Mouse (Mus musculus): ENCODE data around the gene Hbp1. TPM values are rescaled to one million over a fixed set of nuclear protein-coding genes. Genes with fewer than 3 reads are reported as not detected.
A peak's percentile ranks its signal among the peaks of the same experiment; 100 is the strongest.

Gene Hbp1
- polyA plus RNA-seq, 1 experiment from 2014 or later: 63.3 TPM

DNA sequence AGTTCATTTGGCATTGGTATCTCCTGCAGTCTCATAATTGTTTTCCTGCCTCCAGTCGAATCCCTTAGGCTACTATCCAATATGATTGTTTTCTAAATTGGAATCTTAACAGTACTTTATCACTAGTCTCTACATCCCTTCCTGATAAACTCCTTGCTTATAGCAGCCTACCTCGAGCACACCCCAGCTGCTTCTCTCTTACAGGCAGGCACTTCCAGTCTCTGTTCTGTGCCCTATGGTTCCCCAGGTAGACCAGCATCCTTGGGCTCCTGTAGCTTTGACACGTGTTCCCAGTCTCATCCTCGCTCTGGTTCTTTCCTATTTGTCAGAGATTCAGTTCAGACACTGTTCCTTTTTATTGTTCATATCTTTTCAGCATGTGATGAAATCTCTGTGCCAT lies 66.0 kb downstream of the Hbp1 start:
- H3K4me1 ChIP-seq (replicated peaks; ENCODE audit: control insufficient read depth, insufficient read depth, low read length): no peaks in the 10 kb centered on the region
- no peaks in the 10 kb centered on the region for H3K27me3 ChIP-seq (replicated peaks; ENCODE audit: control insufficient read depth, insufficient read depth, low read length)
- H3K4me2 ChIP-seq (replicated peaks; ENCODE audit: low read depth): no peak overlapping the region
- ATAC-seq: no peak
- WGBS: 72% methylated on average over 4 of the region's 4 CpGs
- H3K4me3 ChIP-seq (ENCODE audit: low read depth, low read length): no peak overlapping the region
- H3K36me3 ChIP-seq (ENCODE audit: control insufficient read depth, insufficient read depth): no peaks in the 10 kb centered on the region; the same call in 1 of the 2 replicates
- no peaks in the 10 kb centered on the region for H3K9me3 ChIP-seq (ENCODE audit: control insufficient read depth)
- H3K9ac ChIP-seq (ENCODE audit: low read depth, low read length): no peak overlapping the region
- no peak overlapping the region for H3K27ac ChIP-seq (ENCODE audit: low read depth, low read length)
- TF ChIP-seq CTCF (IDR thresholded peaks at IDR 0.05; ENCODE audit: low read depth): no peak

DNA sequence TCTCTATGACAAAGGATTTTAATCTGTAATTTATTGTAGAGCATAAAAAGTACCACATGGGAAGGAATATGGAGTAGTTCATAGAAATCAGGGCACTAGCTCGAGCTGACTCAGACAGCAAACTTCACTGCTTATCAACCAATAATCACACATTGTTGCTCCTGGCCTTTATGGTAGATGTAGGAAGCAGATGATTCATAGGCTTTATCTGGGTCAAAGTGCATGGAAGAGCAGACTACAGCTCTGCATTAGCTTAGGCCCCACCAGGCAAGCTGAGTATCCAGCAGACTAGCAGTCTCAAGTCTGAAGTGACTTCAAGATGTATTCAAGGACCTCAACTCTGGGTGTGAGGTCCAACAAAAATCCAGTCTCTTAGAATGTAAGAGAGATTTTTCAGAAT lies 67.6 kb downstream of the Hbp1 start:
- no peak for TF ChIP-seq CTCF (IDR thresholded peaks at IDR 0.05; ENCODE audit: low read depth)
- ATAC-seq: peak; percentile 99

DNA sequence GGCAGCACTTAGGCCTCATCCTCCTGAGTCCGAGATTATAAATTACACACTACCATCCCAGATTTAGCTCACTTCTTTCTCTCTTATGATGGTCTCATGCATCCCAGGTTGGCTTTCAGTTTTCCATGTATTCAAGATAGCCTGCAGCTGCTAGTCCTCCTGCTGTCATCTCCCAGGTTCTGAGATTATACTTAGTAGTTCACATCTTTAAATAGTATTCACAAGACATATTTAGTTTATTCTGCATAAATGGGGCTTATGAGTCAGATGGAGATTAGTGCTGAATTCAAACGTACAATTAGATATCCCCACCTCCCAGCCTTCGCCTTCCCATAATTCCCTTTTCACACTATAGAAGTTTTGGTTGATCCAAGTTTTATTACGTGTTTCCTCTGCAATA lies 73.6 kb downstream of the Hbp1 start:
- Histone ChIP-seq H3K9me3 (ENCODE audit: control insufficient read depth) (no peaks in the 10 kb centered on the region), H3K36me3 (ENCODE audit: control insufficient read depth, insufficient read depth) (no peaks in the 10 kb centered on the region), H3K27ac (ENCODE audit: low read depth, low read length) (no peak overlapping the region), H3K4me2 (replicated peaks; ENCODE audit: low read depth) (no peak overlapping the region), H3K9ac (ENCODE audit: low read depth, low read length) (no peak overlapping the region), H3K4me3 (ENCODE audit: low read depth, low read length) (no peak overlapping the region), H3K4me1 (replicated peaks; ENCODE audit: control insufficient read depth, insufficient read depth, low read length) (no peaks in the 10 kb centered on the region), H3K27me3 (replicated peaks; ENCODE audit: control insufficient read depth, insufficient read depth, low read length) (no peaks in the 10 kb centered on the region)
- ATAC-seq: no peak
- WGBS: 87% methylated on average over 4 of the region's 4 CpGs
- TF ChIP-seq CTCF (IDR thresholded peaks at IDR 0.05; ENCODE audit: low read depth): no peak

More for the DNA sequence above, 67.6 kb downstream of the Hbp1 start:
- Histone ChIP-seq H3K4me1 (replicated peaks; ENCODE audit: control insufficient read depth, insufficient read depth, low read length) (no peaks in the 10 kb centered on the region), H3K27me3 (replicated peaks; ENCODE audit: control insufficient read depth, insufficient read depth, low read length) (no peaks in the 10 kb centered on the region), H3K4me2 (replicated peaks; ENCODE audit: low read depth) (no peak overlapping the region), H3K9me3 (ENCODE audit: control insufficient read depth) (no peaks in the 10 kb centered on the region), H3K9ac (ENCODE audit: low read depth, low read length) (no peak overlapping the region), H3K27ac (ENCODE audit: low read depth, low read length) (peak overlapping the region; percentile 47), H3K36me3 (ENCODE audit: control insufficient read depth, insufficient read depth) (no peaks in the 10 kb centered on the region; the same call in 1 of the 2 replicates), H3K4me3 (ENCODE audit: low read depth, low read length) (no peak overlapping the region)
- 29% methylated on average over 1 of the region's 1 CpGs for WGBS

Other genes starting within 250 kb of the Hbp1 start
- gene Gpr22, start 236.6 kb downstream of the Hbp1 start, polyA plus RNA-seq (2015; fragmentation: Nextera tagmentation; extraction: Ambion mirVana): 3.2 and 3.5 TPM in 2 replicates
- 11.6 and 12.5 TPM in 2 replicates for gene Prkar2b, start 110.8 kb upstream of the Hbp1 start, polyA plus RNA-seq (2015; fragmentation: Nextera tagmentation; extraction: Ambion mirVana)

Data from intestine, postnatal 0 days (tissue).